Mouse (Mus musculus) kidney, embryonic 16.5 days (tissue): Measurements from ENCODE around the gene Cxcl2. TPM values are rescaled to one million over a fixed set of nuclear protein-coding genes. Genes with fewer than 3 reads are reported as not detected.

Experiments used
- ATAC-seq: fragments of 200-750 bp; cut with Nextera tagmentation; 2 replicates; pipeline ENCODE4 v1.8.0; 2017; ENCODE audit warnings: moderate TSS enrichment; ENCODE audit not compliant: low FRiP score, low TSS enrichment
- H3K27ac ChIP-seq: fragments of 300-500 bp; sonication (generic); 2 replicates; pipeline ENCODE4 v1.5.1; 2014; ENCODE audit warnings: low read length
- H3K27me3 ChIP-seq: fragments of 300-500 bp; sonication (generic); 2 replicates; pipeline ENCODE4 v1.6.1; 2014; ENCODE audit warnings: low read length, control low read depth, mixed read lengths; ENCODE audit not compliant: insufficient read depth
- H3K36me3 ChIP-seq: fragments of 300-500 bp; sonication (generic); 2 replicates; pipeline ENCODE4 v1.6.1; 2014; ENCODE audit warnings: low read length, control low read depth, mixed read lengths; ENCODE audit not compliant: insufficient read depth
- H3K4me1 ChIP-seq: fragments of 300-500 bp; sonication (generic); 2 replicates; pipeline ENCODE4 v1.6.1; 2014; ENCODE audit warnings: low read length, control low read depth, mixed read lengths; ENCODE audit not compliant: insufficient read depth
- H3K4me2 ChIP-seq: fragments of 300-500 bp; sonication (generic); replicated peaks from 2 replicates; pipeline ENCODE4 v1.6.1; 2014; ENCODE audit warnings: low read depth, low read length
- H3K4me3 ChIP-seq: fragments of 300-500 bp; sonication (generic); 2 replicates; pipeline ENCODE4 v1.5.1; 2014; ENCODE audit warnings: mild to moderate bottlenecking, low read length
- H3K9ac ChIP-seq: fragments of 300-500 bp; sonication (generic); replicated peaks from 2 replicates; pipeline ENCODE4 v1.6.1; 2014; ENCODE audit warnings: low read length
- H3K9me3 ChIP-seq: fragments of 300-500 bp; sonication (generic); 2 replicates; pipeline ENCODE4 v1.6.1; 2016; ENCODE audit warnings: low read length, control low read depth
- WGBS: fragments of 180-500 bp; shearing (Covaris S2); extraction: QIAGEN DNeasy Blood & Tissue Kit; methylation state at CpG from one replicate; pipeline ENCODE4 v1.1.7; 2014; 5-methylcytosine and 5-hydroxymethylcytosine counted together
- polyA plus RNA-seq: library from polyadenylated mRNA; unstranded; fragments of >200 nt; fragmentation: Nextera tagmentation; extraction: Ambion mirVana; gene quantifications from 2 replicates; pipeline ENCODE4 v1.2.1, GENCODE M21; 2015

The Cxcl2 gene
- polyA plus RNA-seq: 0.10 TPM in 1 of 2 replicates, not detected in the other

DNA sequence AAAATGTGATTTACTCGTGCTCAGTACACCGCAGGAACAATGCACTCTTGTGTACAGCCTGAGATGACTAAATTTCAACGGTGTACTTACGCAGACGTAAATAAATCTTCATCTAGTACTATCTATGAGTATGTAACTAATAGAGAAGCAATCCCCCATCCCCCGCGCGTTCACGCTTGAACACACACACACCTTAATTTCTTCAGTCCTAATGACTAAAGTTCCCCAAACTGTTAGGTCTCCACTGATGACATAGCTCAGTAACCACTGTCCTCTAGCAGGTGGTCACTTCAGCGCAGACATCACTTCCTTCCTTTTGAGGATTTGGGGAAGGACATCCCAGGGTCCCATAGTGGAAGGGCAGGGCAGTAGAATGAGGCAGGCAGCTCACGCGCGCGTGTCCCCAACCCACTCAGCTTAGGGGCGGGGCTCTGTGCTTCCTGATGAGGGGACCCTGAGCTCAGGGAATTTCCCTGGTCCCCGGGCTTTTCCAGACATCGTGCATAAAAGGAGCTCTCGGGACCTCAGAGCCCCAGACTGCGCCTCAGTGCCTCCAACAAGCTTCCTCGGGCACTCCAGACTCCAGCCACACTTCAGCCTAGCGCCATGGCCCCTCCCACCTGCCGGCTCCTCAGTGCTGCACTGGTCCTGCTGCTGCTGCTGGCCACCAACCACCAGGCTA, at the start of gene Cxcl2:
Gene Cxcl2 (plus strand): TSS at position 533 of the 682 bp plus-strand sequence.
- 4% methylated on average over 22 of the region's 22 CpGs for WGBS
- Histone ChIP-seq H3K4me1 (peaks cover 8% of the 10 kb centered on the region), H3K27me3 (peaks cover 14% of the 10 kb centered on the region), H3K9ac (peak within 1 kb of the TSS; percentile 41), H3K9me3 (no peaks in the 10 kb centered on the region), H3K27ac (no peak within 1 kb of the TSS), H3K4me3 (peak within 1 kb of the TSS; percentile 44), H3K4me2 (peak within 1 kb of the TSS; percentile 79), H3K36me3 (no peaks in the 10 kb centered on the region)
- peak; percentile 88 for ATAC-seq

DNA sequence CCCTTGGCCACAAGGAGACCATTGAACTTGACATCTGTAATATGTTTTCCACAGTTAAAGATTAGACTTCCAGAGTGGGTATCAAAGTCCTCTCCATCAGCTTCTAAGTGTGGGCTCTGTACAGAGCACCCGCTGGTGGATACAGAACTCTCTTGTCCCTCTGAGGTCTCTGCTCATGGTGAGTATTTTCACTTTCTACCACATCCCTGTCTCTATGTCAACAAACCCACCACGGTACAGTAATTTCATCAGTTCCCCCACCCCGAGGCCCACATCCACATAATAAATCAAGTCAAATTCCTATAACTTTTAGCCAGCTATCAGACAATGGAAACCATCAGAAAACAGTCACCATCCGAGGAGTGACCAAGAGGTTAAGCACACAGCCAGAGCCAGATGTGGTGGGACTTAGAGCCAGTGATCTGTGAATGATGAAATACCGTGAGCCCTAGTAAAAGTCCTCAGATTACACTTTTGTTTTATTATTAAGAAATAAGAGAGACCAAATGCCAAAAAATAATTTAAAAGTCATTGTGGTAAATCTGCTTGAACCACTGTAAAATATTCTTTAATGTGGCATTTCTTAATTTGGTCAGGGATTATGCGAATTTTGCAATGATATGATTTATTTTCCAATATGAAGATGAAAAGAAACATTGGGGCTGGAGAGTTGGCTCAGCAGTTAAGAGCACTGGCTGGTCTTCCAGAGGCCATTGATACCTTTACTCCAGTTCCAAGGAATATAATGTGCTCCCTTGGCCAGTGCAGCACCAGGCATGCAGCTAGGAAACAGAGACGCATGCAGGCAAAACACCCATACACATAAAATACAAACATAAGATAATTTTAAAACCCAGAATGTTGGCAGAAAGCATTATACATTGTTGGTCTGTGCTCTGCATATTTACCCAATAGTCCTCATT, 48.1 kb upstream of the Cxcl2 start:
- H3K4me3 ChIP-seq: no peak overlapping the region
- H3K27ac ChIP-seq: no peak overlapping the region
- H3K4me2 ChIP-seq: no peak overlapping the region
- ATAC-seq: peak; percentile 95
- no peaks in the 10 kb centered on the region for H3K4me1 ChIP-seq
- no peaks in the 10 kb centered on the region for H3K36me3 ChIP-seq
- no peaks in the 10 kb centered on the region for H3K27me3 ChIP-seq
- no peak overlapping the region for H3K9ac ChIP-seq
- no peaks in the 10 kb centered on the region for H3K9me3 ChIP-seq
- WGBS: 31% methylated on average over 7 of the region's 7 CpGs

DNA sequence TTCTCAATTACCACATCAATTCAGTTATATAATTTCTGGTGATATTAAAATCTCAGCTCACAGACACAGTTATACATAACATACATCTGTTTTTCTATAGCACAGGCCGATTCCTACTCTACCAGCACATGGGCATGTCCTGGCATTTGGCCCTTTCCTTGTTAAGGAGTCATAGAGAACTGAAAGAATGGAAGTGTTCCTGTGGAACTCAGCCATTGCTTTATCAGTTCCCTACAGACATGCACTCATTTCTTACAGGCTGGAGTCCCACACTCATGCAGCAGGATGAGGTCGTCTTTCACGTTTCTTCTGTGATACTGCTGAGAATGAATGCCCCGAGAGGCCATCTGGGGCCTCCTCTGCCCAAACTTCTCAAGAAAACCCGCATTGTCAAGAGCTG, 46.2 kb upstream of the Cxcl2 start:
- no peaks in the 10 kb centered on the region for H3K4me1 ChIP-seq
- H3K4me3 ChIP-seq: no peak overlapping the region
- H3K27ac ChIP-seq: no peak overlapping the region
- no peaks in the 10 kb centered on the region for H3K36me3 ChIP-seq
- ATAC-seq: no peak
- 75% methylated on average over 5 of the region's 5 CpGs for WGBS
- H3K9ac ChIP-seq: no peak overlapping the region
- H3K27me3 ChIP-seq: no peaks in the 10 kb centered on the region
- H3K9me3 ChIP-seq: no peaks in the 10 kb centered on the region
- H3K4me2 ChIP-seq: no peak overlapping the region

- H3K36me3 ChIP-seq: no peaks in the 10 kb centered on the region
- H3K9ac ChIP-seq: no peak overlapping the region
- H3K4me1 ChIP-seq: no peaks in the 10 kb centered on the region
- no peak overlapping the region for H3K27ac ChIP-seq
- no peak overlapping the region for H3K4me3 ChIP-seq
- H3K4me2 ChIP-seq: no peak overlapping the region
- ATAC-seq: no peak
- H3K27me3 ChIP-seq: no peaks in the 10 kb centered on the region
- 86% methylated on average over 2 of the region's 2 CpGs for WGBS
- H3K9me3 ChIP-seq: no peaks in the 10 kb centered on the region
Observed at GRCm38 (mm10) chr5:90858429-90858828, 45.2 kb upstream of the Cxcl2 start.

GRCm38 (mm10) chr5:90859031-90859430, 44.6 kb upstream of the Cxcl2 start:
- H3K4me3 ChIP-seq: no peak overlapping the region
- no peak overlapping the region for H3K9ac ChIP-seq
- no peaks in the 10 kb centered on the region for H3K4me1 ChIP-seq
- no peaks in the 10 kb centered on the region for H3K36me3 ChIP-seq
- no peaks in the 10 kb centered on the region for H3K27me3 ChIP-seq
- no peaks in the 10 kb centered on the region for H3K9me3 ChIP-seq
- no peak overlapping the region for H3K4me2 ChIP-seq
- H3K27ac ChIP-seq: no peak overlapping the region
- ATAC-seq: no peak
- 81% methylated on average over 3 of the region's 3 CpGs for WGBS

- WGBS: 88% methylated on average over 6 of the region's 6 CpGs
- Histone ChIP-seq H3K4me2 (no peak overlapping the region), H3K27me3 (no peaks in the 10 kb centered on the region), H3K4me3 (no peak overlapping the region), H3K27ac (no peak overlapping the region), H3K9me3 (0 out of 2 replicates have a peak, but pooled peaks cover 3% of the 10 kb centered on the region), H3K4me1 (no peaks in the 10 kb centered on the region), H3K9ac (no peak overlapping the region), H3K36me3 (no peaks in the 10 kb centered on the region)
- ATAC-seq: no peak
Observed at GRCm38 (mm10) chr5:90861876-90862375, 41.7 kb upstream of the Cxcl2 start.

- no peak for ATAC-seq
- Histone ChIP-seq H3K27me3 (no peaks in the 10 kb centered on the region), H3K4me2 (no peak overlapping the region), H3K9ac (no peak overlapping the region), H3K4me1 (no peaks in the 10 kb centered on the region), H3K9me3 (0 out of 2 replicates have a peak, but pooled peaks cover 3% of the 10 kb centered on the region), H3K4me3 (no peak overlapping the region), H3K27ac (no peak overlapping the region), H3K36me3 (no peaks in the 10 kb centered on the region)
Observed at GRCm38 (mm10) chr5:90866770-90867169, 36.9 kb upstream of the Cxcl2 start.

DNA sequence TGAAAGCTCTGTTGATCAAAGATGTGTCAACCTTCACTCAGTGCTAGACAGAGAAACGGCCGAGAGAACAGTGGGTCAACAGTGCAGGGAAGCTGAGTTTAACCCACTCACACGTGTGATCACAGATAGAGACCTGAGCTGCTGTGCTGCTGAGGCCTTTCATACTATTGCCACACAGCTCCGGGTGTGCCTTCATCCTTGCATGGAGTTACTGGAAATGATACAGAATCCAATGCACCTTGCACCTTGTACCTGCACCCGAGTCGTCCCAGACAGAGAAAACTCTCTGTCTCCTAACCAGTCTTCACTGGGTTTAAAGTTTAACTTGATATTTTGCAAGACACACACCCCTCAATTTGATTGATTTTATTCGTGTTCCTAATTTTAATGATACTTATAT, 31.3 kb upstream of the Cxcl2 start:
- no peaks in the 10 kb centered on the region for H3K4me1 ChIP-seq
- H3K36me3 ChIP-seq: no peaks in the 10 kb centered on the region
- H3K27ac ChIP-seq: 0 out of 2 replicates have a peak overlapping the region, but pooled peaks have one; percentile 24
- no peak overlapping the region for H3K4me2 ChIP-seq
- no peaks in the 10 kb centered on the region for H3K27me3 ChIP-seq
- H3K9ac ChIP-seq: no peak overlapping the region
- no peak; the same call in 1 of the 2 replicates for ATAC-seq
- H3K4me3 ChIP-seq: no peak overlapping the region
- no peaks in the 10 kb centered on the region for H3K9me3 ChIP-seq
- WGBS: 63% methylated on average over 7 of the region's 7 CpGs

DNA sequence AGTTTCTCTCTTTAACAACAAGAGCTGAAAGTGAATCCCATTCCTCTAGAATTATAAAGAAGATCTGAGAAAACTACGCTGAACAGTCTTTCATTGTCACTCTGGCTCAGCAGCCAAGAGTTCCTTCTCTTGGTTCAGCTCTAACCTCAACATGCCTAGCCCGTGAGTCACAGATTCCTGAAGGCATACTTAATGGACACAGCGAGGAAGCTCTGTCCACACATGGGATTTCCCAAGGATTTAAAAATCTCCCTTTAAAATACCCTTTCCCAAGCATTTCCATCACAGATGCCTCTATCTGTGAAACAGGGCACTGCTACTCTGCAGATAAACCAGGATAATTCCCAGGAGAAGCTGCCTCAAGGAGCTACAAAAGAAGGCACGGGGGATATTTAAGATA, 27.6 kb upstream of the Cxcl2 start:
- no peaks in the 10 kb centered on the region for H3K36me3 ChIP-seq
- H3K9me3 ChIP-seq: no peaks in the 10 kb centered on the region
- H3K9ac ChIP-seq: no peak overlapping the region
- H3K27me3 ChIP-seq: no peaks in the 10 kb centered on the region
- no peak overlapping the region for H3K4me2 ChIP-seq
- WGBS: 69% methylated on average over 4 of the region's 4 CpGs
- H3K4me1 ChIP-seq: peaks cover 7% of the 10 kb centered on the region; the same call in 1 of the 2 replicates
- ATAC-seq: no peak
- H3K27ac ChIP-seq: no peak overlapping the region
- H3K4me3 ChIP-seq: no peak overlapping the region
